Mouse (Mus musculus): ENCODE measurements around the gene Noc4l.

The Noc4l gene

DNA sequence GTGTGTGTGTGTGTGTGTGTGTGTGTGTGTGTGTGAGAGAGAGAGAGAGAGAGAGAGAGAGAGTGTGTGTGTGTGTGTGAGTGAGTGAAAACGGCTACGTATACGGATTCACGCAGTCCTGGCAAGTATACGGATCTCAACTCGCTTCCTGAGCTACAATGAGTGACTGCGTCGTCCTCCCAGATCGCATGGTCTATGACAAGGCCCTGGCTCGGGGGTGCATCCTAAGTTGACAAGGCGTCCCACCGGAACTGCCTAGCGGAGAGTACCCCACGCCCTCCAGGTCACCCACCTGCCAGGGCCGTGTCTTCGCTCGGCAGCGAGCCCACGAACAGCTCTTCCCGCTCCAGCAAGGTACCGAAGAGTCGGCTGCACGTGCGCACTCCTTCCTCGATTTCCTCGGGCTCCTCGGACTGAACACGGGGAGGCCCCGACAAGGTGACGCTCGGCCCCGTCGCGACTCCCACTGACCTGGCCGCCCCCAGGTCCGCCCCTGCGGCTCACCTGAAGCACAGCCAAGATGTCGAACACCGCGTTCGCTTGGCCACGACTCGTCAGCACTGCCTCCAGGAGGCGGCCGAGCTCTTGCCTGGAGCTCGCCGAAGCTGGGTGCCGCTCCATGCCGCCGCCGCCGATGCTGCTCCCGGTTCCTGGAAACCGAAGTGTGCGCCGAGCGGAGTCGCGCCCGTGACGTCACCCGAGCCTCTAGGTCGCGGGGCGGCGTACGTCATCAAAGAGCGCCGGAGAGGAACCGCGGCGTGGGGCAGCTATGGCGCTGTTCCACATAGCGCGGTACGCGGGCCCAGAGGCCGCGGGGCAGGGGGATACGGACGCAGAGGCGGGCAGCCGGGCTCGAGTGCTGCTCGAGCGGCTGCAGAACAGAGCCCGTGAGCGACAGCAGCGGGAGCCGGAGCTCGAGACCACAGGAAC is at the start of gene Noc4l, which contains the start of gene Ddx51:
Gene Noc4l (minus strand): TSS at position 699 of the 930 bp plus-strand sequence.
Gene Ddx51 (plus strand): TSS at position 733 of the 930 bp plus-strand sequence.
- CTCF ChIA-PET = interaction anchor here in 2 of 4 experiments (1.0 to 1.6 kb wide), 5 partner anchors 13 to 298 kb away, joined by 3 to 4 read pairs (median 3); no protein-coding TSS in a partner anchor
- POLR2A ChIA-PET = interaction anchor here (0.5 to 8.0 kb wide), 55 partner anchors 7 to 621 kb away, joined by 3 to 104 read pairs (median 4); partner anchors contain the start of genes Ep400 (in 3 of the 4), P2rx2 (in 2 of the 4), Pole (in 2 of the 4) and Pxmp2 (in 2 of the 4)

DNA sequence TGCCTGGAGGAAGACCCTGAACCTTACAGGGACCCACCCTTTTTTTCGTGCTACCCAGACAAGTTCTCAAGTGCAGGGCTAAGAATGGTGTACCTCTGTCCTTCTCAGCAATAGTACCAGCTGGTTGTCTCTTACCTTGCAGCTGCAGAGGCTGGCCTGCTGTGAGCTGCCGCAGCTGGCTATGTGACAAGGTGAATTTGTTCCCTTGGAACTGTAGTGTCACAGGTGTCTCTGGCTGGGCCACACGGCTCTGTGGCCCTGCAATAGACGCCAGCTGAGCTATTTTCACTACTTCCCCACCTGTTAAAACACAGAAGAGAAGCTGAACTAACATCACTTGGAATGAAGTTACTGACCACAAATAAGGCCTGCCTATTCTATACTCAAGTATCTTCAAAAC is 45.4 kb upstream of the Noc4l start:
- ChIA-PET CTCF (no interaction called here), POLR2A (interaction anchor here in 2 of 4 experiments (0.6 to 1.6 kb wide), 3 partner anchors 13 to 98 kb away, joined by 3 to 6 read pairs (median 5); no protein-coding TSS in a partner anchor)

DNA sequence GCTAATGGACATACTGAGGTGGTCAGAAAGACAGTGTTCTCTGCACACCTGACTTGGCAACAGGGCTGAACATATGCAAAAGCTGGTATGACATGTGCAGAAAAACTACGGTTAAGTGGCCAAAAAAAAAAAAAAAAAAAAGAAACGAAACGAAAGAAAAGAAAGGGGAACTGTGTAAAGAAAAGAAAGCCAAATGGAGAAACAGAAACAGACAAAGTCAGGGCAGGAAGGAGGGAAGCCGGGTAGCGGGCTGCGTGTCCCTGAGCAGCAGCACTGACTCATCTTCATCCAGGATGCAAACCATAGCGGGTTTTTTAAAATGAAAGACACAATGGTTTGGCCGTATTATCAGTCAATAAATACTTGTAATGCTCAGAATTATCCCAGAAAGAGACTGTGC is 28.8 kb upstream of the Noc4l start:
- POLR2A ChIA-PET = interaction anchor here in 1 of 4 experiments (0.6 kb wide), 1 partner anchor 343 kb away, joined by 5 read pairs; no protein-coding TSS in a partner anchor
- CTCF ChIA-PET = no interaction called here

DNA sequence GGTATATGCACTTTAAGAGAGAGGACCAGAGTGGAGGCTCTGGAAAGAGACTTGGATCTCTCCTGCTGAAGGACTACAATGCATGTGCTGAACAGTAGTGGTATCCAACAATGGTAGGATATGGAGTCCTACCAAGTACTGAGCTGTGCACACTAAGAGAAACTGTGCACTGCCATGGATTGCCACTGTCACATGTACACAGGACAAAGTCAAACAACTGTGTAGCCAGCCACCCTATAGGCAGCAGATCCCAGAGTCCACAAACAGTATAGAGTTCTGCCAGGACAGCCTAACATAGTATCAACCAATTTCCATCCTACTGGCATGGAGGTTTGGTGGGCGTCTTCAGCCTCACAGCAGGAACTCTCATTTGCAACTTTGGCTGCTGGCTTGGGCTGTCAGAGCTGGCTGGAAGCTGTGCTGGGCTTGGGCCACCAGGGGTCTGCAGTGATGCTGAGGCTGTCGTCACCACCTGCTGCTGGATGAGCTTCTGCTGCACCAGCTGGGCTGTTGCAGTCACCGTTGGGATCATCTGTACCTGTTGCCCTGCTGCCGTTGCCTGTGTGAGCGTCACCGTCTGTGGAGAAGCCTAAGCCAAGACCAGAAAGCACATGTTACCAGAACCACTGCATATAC is 12.4 kb upstream of the Noc4l start:
- ChIA-PET POLR2A (interaction anchor here (0.6 to 11.5 kb wide), 12 partner anchors 8 to 306 kb away, joined by 3 to 104 read pairs (median 4); partner anchors contain the start of genes Ddx51 (in 3 of the 4) and Noc4l (in 3 of the 4)), CTCF (interaction anchor here (0.5 to 1.3 kb wide), 5 partner anchors 26 to 543 kb away, joined by 3 to 5 read pairs (median 3); no protein-coding TSS in a partner anchor)

DNA sequence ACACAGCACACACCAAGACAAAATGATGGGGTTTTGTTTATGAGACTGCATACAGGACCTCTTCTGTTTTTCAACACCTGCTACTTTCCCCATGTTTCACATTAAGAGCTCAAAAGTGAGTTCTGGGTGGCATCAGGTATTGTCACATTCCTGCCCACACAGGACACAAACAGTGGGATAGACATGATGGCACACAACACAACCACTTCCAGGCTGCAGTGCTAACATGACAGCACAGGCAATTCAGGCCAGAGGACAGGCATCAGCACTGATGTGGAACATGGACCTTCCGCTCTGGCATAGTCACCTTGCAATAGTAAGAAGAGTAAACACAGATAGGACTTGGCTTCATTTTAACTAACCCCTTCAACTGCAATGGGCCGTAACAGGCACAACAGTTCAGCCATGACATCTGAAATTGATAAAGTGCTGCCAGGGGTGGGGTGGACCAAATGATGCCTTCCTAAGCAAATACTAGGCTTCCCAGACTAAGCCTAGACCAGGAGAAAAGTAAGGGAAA is 11.6 kb upstream of the Noc4l start:
- POLR2A ChIA-PET = interaction anchor here in 3 of 4 experiments (0.9 to 11.5 kb wide), 10 partner anchors 9 to 122 kb away, joined by 3 to 104 read pairs (median 4); partner anchors contain the start of genes Ddx51 (in 3 of the 3) and Noc4l (in 3 of the 3)

DNA sequence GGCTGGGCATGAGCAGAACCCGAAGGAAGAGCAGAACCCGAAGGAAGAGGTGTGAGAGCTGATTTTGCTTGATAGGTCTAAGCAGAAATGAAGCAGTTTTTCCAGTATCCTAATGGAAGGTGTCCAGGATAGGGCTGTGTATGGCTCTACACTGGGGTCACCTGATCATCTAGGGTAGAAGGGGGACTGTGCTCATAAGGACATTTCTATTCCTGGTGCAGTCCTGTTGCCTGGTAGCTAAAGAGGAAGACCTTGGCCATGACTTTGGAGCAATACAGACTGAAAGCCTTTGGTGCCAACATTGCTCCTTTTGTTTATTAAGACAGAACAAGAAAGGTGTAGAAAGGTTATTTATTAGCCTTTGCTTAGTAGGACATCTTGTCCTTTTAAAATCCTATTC is 10.8 kb upstream of the Noc4l start:
- POLR2A ChIA-PET = interaction anchor here in 2 of 4 experiments (0.9 to 11.5 kb wide), 7 partner anchors 8 to 106 kb away, joined by 3 to 104 read pairs (median 4); partner anchors contain the start of genes Ddx51 (in 2 of the 2) and Noc4l (in 2 of the 2)
- CTCF ChIA-PET = interaction anchor here in 2 of 4 experiments (0.6 kb wide), 3 partner anchors 13 to 704 kb away, joined by 3 to 12 read pairs (median 4); no protein-coding TSS in a partner anchor

More for the DNA sequence above, 11.6 kb upstream of the Noc4l start:
- CTCF ChIA-PET = interaction anchor here in 3 of 4 experiments (0.6 to 1.0 kb wide), 3 partner anchors 13 to 703 kb away, joined by 3 to 4 read pairs (median 3); no protein-coding TSS in a partner anchor

DNA sequence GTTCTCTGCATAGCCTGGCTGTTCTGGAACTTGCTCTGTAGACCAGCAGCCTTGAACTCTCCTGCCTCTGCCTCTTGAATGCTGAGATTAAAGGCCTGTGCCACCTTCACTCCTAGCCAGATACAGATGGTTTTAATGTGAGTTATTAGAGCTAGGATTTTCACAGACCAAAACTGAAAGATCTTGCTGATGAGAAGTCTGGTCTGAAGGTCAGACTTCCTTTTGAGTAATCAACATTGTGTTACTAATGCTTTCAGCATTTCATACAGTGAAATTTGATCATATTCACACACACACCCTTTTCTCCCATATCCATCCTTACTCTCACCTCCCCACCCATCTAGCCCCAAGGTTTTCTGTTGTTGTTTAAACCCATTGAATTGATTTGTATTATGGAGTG is 6.5 kb upstream of the Noc4l start:
- POLR2A ChIA-PET = interaction anchor here in 2 of 4 experiments (1.0 to 3.2 kb wide), 4 partner anchors 12 to 332 kb away, joined by 3 to 14 read pairs (median 4); no protein-coding TSS in a partner anchor
- CTCF ChIA-PET = no interaction called here

DNA sequence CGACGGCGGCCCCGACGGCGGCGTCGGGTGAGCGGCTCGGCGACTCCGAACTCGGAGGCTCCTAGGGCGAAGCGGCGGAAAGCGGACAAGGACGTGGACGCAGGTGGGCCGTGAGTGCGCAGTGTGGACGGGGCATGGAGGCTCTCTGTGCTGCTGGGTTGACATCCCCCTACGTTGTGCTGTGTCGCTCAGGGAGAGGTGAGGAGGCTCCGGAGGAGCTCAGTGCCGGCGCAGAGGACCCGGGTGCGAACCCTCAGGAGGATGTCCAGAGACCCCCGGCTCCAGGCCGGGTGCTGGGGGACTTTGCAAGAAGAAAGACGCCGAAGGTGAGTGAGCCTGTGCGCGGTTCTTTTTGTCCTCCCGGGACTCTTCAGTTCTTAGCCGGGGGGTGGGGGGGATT is 469 bp upstream of the Noc4l start:
- ChIA-PET CTCF (interaction anchor here in 2 of 4 experiments (1.0 to 1.6 kb wide), 6 partner anchors 14 to 299 kb away, joined by 3 to 4 read pairs (median 3); no protein-coding TSS in a partner anchor), POLR2A (interaction anchor here (0.6 to 8.0 kb wide), 43 partner anchors 8 to 369 kb away, joined by 3 to 104 read pairs (median 4); partner anchors contain the start of genes Ep400 (in 3 of the 4), P2rx2 (in 2 of the 4), Pole (in 2 of the 4) and Pxmp2 (in 2 of the 4))

DNA sequence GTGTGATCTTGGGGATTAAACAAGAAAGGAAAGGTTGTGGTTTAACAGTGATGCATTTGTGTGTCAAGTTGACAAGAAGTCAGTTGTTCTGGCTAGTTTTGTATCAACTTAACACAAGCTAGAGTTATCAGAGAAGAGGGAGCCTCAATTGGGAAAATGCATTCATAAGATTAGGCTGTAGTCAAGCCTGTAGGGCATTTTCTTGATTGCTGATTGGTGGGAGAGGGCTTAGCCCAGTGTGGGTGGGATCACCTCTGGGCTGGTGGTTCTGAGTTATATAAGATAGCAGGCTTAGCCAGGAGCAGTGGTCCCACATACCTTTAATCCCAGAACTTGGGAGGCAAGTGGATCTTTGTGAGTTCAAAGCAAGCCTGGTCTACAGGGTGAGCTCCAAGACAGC is 6.8 kb downstream of the Noc4l start:
- CTCF ChIA-PET = no interaction called here
- POLR2A ChIA-PET = interaction anchor here in 1 of 4 experiments (1.8 to 2.4 kb wide), 2 partner anchors 8 to 13 kb away, joined by 6 to 14 read pairs; no protein-coding TSS in a partner anchor

DNA sequence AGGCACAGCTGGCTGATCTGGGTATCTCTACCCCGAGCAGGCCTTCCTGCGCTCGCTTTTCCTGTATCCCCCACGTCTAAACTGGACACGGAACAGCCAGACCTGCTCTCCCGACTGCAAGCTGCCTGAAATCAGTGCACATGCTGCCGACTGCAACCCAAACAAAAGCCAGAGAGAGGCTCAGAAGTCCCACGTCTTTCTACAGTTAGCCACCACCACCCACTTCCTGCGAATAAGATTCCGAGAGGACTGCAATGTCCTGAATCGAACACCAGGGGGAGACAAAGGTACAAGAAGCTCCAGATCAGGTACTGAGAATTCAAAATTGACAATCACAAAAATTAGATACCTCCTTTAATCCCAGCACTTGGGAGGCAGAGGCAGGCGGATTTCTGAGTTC is 13.8 kb downstream of the Noc4l start:
- CTCF ChIA-PET = interaction anchor here (0.5 to 3.5 kb wide), 53 partner anchors 8 to 630 kb away, joined by 3 to 31 read pairs (median 4); partner anchors contain the start of genes Ddx51 (in 2 of the 4), Noc4l (in 2 of the 4), Fbrsl1 (in 1 of the 4) and Lrcol1 (in 1 of the 4)
- POLR2A ChIA-PET = interaction anchor here (0.6 to 2.0 kb wide), 37 partner anchors 9 to 583 kb away, joined by 3 to 14 read pairs (median 4); partner anchors contain the start of genes Ddx51 (in 3 of the 4), Noc4l (in 3 of the 4), Fbrsl1 (in 1 of the 4) and Galnt9 (in 1 of the 4)

DNA sequence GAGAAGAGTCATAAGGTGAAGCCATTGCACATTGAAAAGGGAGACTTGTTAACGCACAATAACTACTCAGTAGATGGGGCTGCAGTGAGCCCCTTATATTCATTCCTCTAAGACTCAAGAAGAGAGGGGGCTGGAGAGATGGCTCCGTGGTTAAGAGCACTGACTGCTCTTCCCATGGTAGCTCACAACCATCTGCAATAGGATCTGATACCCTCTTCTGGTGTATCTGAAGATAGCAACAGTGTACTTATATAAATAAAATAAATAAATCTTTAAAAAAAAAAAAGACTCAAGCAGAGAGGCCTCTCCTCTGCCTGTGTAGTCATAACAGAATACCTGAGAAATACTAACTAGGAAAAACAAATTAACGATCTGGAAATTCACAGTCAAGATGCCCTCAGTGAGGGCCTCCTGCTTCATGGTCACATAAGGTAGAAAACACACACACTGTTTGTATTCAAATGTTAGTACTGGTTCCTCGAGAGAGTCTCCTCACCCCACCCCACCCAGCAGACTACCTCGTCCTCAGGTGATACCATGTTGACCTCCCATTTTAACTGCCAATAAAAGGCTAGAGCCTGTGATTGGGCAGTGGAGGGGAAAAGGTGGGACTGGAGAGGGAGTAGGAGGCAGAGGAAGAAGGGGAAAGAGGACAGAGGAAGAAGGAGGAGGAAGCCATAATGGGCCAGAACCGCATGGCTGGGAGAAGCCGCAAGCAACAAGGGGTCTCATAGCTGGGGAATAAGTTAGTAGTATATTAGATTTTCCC is 14.7 kb downstream of the Noc4l start:
- POLR2A ChIA-PET = interaction anchor here (0.6 to 2.0 kb wide), 24 partner anchors 8 to 357 kb away, joined by 3 to 13 read pairs (median 4); partner anchors contain the start of genes Ddx51 (in 2 of the 4), Noc4l (in 2 of the 4), Galnt9 (in 1 of the 4) and Ulk1 (in 1 of the 4)
- CTCF ChIA-PET = interaction anchor here (0.6 to 3.5 kb wide), 30 partner anchors 9 to 631 kb away, joined by 3 to 31 read pairs (median 5); partner anchors contain the start of gene P2rx2 (in 1 of the 4)

DNA sequence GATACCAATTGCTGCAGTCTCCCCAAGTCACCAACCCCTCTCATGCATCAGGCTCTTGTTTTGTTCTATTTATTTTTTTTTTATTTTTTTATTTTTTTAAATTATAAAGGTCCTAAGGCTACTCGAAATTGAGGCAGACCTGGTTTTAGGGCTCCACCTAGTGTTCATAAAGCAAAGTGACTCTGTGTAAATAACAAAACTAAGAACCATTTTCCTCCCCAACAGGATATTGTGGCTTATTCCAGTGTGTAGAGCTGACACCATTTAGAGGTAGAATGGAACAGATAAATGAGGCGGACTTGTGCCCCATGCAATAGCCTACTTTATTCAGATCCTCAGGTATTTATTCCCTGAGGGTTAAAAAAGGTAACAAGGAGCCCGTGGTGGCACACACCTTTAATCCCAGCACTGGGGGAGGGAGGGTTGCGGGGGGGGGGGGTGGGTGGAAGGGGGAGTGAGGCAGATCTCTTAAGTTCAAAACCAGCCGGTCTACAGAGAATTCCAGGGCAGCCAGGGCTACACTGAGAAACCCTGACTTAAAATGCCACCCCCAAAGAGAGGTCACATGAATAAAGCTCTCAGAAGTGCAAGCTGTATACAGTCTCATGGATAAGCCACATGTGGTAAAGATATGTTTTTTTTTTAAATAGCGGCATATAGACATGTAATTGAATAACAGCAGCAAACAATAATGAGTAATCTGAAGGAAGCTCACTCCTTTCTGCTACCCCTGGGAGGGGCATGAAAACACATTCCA is 17.1 kb downstream of the Noc4l start:
- ChIA-PET POLR2A (interaction anchor here (0.5 to 2.0 kb wide), 19 partner anchors 12 to 1122 kb away, joined by 3 to 8 read pairs (median 4); partner anchors contain the start of genes Ddx51 (in 2 of the 4) and Noc4l (in 2 of the 4)), CTCF (interaction anchor here (0.6 to 3.3 kb wide), 21 partner anchors 8 to 739 kb away, joined by 3 to 17 read pairs (median 4); no protein-coding TSS in a partner anchor)

DNA sequence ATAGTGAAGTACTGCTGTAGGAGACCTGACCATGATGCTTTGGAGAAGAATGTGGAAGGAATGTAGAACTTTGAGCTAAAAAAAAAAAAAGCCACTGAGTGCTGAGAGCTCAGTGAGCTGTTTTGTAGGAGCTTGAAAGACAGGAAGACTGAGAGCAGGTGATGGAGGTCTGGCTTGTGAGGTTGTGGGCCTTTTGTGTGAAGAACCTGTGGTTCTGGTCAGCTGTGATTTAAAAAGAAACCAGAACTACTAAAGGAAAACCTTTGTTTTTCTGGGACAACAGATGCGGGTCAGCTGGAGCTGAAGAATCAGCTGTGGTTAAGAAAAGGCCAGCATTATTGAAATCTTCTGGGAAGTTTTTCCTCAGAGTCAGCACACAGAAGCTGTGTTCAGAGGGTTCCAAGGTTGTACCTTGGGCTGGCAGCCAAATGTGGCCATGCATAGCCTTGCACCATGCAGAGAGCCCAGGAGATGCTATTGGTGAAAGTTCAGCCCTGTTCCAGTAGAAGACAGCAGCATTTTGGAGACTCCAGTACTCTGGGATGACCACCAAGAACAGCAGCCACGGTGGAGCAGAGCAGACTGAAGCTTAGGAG is 23.6 kb downstream of the Noc4l start:
- POLR2A ChIA-PET = interaction anchor here in 3 of 4 experiments (0.5 to 3.0 kb wide), 7 partner anchors 9 to 275 kb away, joined by 3 to 14 read pairs (median 3); no protein-coding TSS in a partner anchor
- CTCF ChIA-PET = interaction anchor here (0.7 to 1.2 kb wide), 4 partner anchors 9 to 275 kb away, joined by 3 to 4 read pairs (median 4); no protein-coding TSS in a partner anchor

DNA sequence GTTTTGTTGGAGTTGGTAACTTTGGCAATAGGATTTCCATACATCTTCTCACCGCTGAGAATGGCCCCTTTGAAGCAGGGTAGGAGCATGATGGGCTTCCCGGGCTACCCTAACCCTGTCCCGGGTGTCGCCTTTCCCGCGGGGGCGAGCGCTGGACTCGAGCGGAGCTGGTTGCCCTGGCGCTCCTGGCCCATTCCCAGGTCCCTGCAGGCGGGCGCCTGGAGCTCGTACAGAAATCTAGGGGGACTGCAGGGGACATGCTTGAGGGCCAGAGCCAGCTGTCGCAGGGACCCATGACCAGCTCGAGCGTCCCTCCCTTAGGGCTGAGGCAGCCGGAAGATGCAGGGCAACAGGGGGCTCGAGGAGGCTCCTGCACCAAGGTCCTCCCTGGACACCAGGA is 25.1 kb downstream of the Noc4l start:
- CTCF ChIA-PET = interaction anchor here in 2 of 4 experiments (0.8 to 1.7 kb wide), 2 partner anchors 9 to 12 kb away, joined by 4 to 6 read pairs; no protein-coding TSS in a partner anchor

DNA sequence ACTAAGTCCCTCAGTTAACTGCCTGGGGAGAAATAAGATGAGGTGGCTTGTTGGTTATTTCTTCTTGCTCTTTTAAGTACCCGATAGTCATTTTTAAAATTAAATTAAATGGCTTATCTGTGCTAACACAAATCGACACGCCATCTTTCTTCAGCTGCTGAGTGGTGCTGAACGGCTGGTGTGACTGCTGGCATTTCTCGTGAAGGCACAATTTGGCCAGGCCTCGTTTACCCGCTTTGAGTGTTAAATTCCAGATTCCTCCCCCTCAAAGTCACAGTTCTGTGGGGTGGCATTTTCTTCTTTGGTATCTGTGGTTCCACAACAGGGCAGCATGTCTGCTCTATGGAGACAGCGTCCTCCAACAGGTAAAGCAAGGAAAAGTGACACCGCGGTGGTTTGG is 25.9 kb downstream of the Noc4l start:
- CTCF ChIA-PET = interaction anchor here in 3 of 4 experiments (0.7 to 1.7 kb wide), 4 partner anchors 10 to 133 kb away, joined by 3 to 9 read pairs (median 5); no protein-coding TSS in a partner anchor
- POLR2A ChIA-PET = interaction anchor here in 2 of 4 experiments (0.7 to 3.0 kb wide), 4 partner anchors 12 to 140 kb away, joined by 3 to 14 read pairs (median 4); no protein-coding TSS in a partner anchor

More for the DNA sequence above, 25.1 kb downstream of the Noc4l start:
- POLR2A ChIA-PET = interaction anchor here in 1 of 4 experiments (0.9 to 3.0 kb wide), 2 partner anchors 11 to 159 kb away, joined by 3 to 14 read pairs; no protein-coding TSS in a partner anchor

Measured in embryonic stem cell, embryonic (primary cell).